Comparison of ENCODE assay signal across 9 mouse cellular contexts in the genomic region with DNA sequence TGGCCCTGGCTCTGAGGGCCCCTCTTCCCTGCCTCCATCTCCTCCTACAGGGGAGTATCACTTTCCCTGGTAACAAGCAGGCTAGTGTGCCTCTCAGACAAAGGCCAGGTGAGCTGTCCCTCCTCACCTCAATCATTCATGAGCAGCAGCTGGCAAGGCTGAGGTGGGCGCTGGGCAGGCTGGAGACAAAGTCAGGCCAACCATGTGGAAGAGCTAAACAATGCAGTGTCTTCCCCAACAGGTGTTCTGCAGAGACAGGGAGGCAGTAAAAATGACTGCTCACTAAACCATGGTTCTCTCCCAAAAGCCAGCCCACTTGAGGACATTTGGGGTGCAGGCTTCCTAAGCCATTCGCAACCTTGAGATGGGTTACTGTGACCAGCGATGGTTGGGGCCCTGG. TPM values are rescaled to one million over a fixed set of nuclear protein-coding genes. Genes with fewer than 3 reads are reported as not detected.
A peak's percentile ranks its signal among the peaks of the same experiment; 100 is the strongest.
DNase-seq lines count a peak whose midpoint lies in the region; ATAC-seq and TF ChIP-seq lines count a peak whose summit lies in the region.
"Had no signal": no experiment of that assay in that cellular context is flagged by ENCODE, and none has a peak within 500 bp of the region (broad histone marks: within the 10 kb centered on the region; RNA-seq: fewer than 3 reads in every experiment).

No protein-coding gene starts in this region.

- peak overlapping the region; percentile 92; the same call in 1 of the 2 replicates for H3K4me3 ChIP-seq in heart, embryonic 12.5 days
- peak overlapping the region; percentile 86 for H3K4me3 ChIP-seq in E14TG2a.4 (replicated peaks; ENCODE audit: low read length)
- H3K4me3 ChIP-seq in forebrain, postnatal 0 days (ENCODE audit: low read depth, low read length): no peak overlapping the region
- H3K4me3 ChIP-seq in liver, embryonic 16.5 days (ENCODE audit: low read depth, low read length): no peak overlapping the region

- H3K36me3 ChIP-seq in heart, embryonic 12.5 days: peaks cover 5% of the 10 kb centered on the region
- H3K36me3 ChIP-seq in E14TG2a.4 (ENCODE audit: insufficient read depth, low read length): peaks cover 20% of the 10 kb centered on the region
- H3K36me3 ChIP-seq in forebrain, postnatal 0 days (ENCODE audit: insufficient read depth): no peaks in the 10 kb centered on the region
- H3K36me3 ChIP-seq in liver, embryonic 16.5 days (ENCODE audit: control insufficient read depth, insufficient read depth): peaks cover 5% of the 10 kb centered on the region

- H3K4me2 ChIP-seq in heart, embryonic 12.5 days: peak overlapping the region; percentile 99
- no peak overlapping the region for H3K4me2 ChIP-seq in forebrain, postnatal 0 days (ENCODE audit: low read depth)
- H3K4me2 ChIP-seq in liver, embryonic 16.5 days (ENCODE audit: low read depth, low read length): no peak overlapping the region

- H3K27ac ChIP-seq in heart, embryonic 12.5 days (ENCODE audit: poor library complexity, severe bottlenecking): peak overlapping the region; percentile 100
- H3K27ac ChIP-seq in forebrain, postnatal 0 days (ENCODE audit: low read depth, low read length): peak overlapping the region; percentile 98
- H3K27ac ChIP-seq in liver, embryonic 16.5 days (ENCODE audit: low read length): peak overlapping the region; percentile 98

- no peaks in the 10 kb centered on the region for H3K27me3 ChIP-seq in heart, embryonic 12.5 days (replicated peaks)
- no peaks in the 10 kb centered on the region for H3K27me3 ChIP-seq in E14TG2a.4 (ENCODE audit: insufficient read depth, low read length)
- H3K27me3 ChIP-seq in forebrain, postnatal 0 days (ENCODE audit: insufficient read depth, low read length): no peaks in the 10 kb centered on the region
- H3K27me3 ChIP-seq in liver, embryonic 16.5 days (ENCODE audit: control insufficient read depth, insufficient read depth, low read depth, low read length): no peaks in the 10 kb centered on the region

- ATAC-seq in heart, embryonic 12.5 days (ENCODE audit: insufficient number of reproducible peaks, low FRiP score): no peak
- ATAC-seq in forebrain, postnatal 0 days: no peak
- no peak for ATAC-seq in liver, embryonic 16.5 days (ENCODE audit: low read depth)
- ATAC-seq in monocyte, adult 5-6 weeks (replicated peaks; ENCODE audit: insufficient number of reproducible peaks, low FRiP score, low TSS enrichment, poor library complexity, severe bottlenecking): no peak

- H3K4me1 ChIP-seq in heart, embryonic 12.5 days (replicated peaks): peaks cover 42% of the 10 kb centered on the region
- H3K4me1 ChIP-seq in E14TG2a.4 (replicated peaks; ENCODE audit: low read depth, low read length): peaks cover 63% of the 10 kb centered on the region
- peaks cover 22% of the 10 kb centered on the region for H3K4me1 ChIP-seq in forebrain, postnatal 0 days (ENCODE audit: insufficient read depth)
- H3K4me1 ChIP-seq in liver, embryonic 16.5 days (ENCODE audit: control insufficient read depth, low read depth, low read length): peaks cover 37% of the 10 kb centered on the region

- DNase-seq in heart, postnatal 36 days: no peak
- no peak for DNase-seq in forebrain, postnatal 0 days
- DNase-seq in c-Kit-positive CD71-positive TER-119-positive erythroid progenitor cells, embryonic 14.5 days (ENCODE audit: low spot score): no peak
- no peak for DNase-seq in spleen, postnatal 36 days (ENCODE audit: low spot score in 2 of 2)

- 82% methylated on average over 3 of the region's 3 CpGs for WGBS in heart, embryonic 12.5 days
- 76% methylated on average over 3 of the region's 3 CpGs for WGBS in forebrain, postnatal 0 days
- WGBS in liver, embryonic 16.5 days (ENCODE audit: insufficient replicate concordance): 49% methylated on average over 3 of the region's 3 CpGs

- H3K9ac ChIP-seq in heart, embryonic 12.5 days: peak overlapping the region; percentile 99
- no peak overlapping the region for H3K9ac ChIP-seq in forebrain, postnatal 0 days
- H3K9ac ChIP-seq in liver, embryonic 16.5 days (ENCODE audit: low read depth, low read length): no peak overlapping the region; the same call in 1 of the 2 replicates

- intact Hi-C loops in heart, postnatal 36 days (cut with DNase I): no loop called here

- TF ChIP-seq CTCF in E14TG2a.4 (conservative IDR thresholded peaks at IDR 0.05; ENCODE audit: low read length): no peak
- TF ChIP-seq CTCF in forebrain, postnatal 0 days (IDR thresholded peaks at IDR 0.05; ENCODE audit: low read depth): no peak

- no peaks in the 10 kb centered on the region for H3K9me3 ChIP-seq in heart, embryonic 12.5 days (replicated peaks)
- H3K9me3 ChIP-seq in E14TG2a.4 (ENCODE audit: low read length): no peaks in the 10 kb centered on the region
- no peaks in the 10 kb centered on the region for H3K9me3 ChIP-seq in forebrain, postnatal 0 days (ENCODE audit: low read length)
- no peaks in the 10 kb centered on the region for H3K9me3 ChIP-seq in liver, embryonic 16.5 days (replicated peaks; ENCODE audit: control insufficient read depth, low read length)

RNA-seq across cellular contexts. Expression of a gene that starts 2.6 kb away (rescaled TPM):
- polyA plus RNA-seq in heart, embryonic 12.5 days (2016; fragmentation: Nextera tagmentation; extraction: Ambion mirVana): 139 and 142 TPM in 2 replicates
- 10 to 100 TPM; 50.9 to 51.2 TPM for total RNA-seq in heart, postnatal 36 days (2021)
- 92.9 and 97.3 TPM in 2 replicates for total RNA-seq in forebrain, postnatal 0 days (2014; rRNA removed)
- polyA plus RNA-seq in forebrain, postnatal 0 days (2015; fragmentation: Nextera tagmentation; extraction: Ambion mirVana): 53.7 and 55.7 TPM in 2 replicates
- polyA plus RNA-seq in liver, embryonic 16.5 days (2015; fragmentation: Nextera tagmentation; extraction: Ambion mirVana): 112 and 124 TPM in 2 replicates
- 55.7 to 124 TPM (median 78.8 TPM) in 3 replicates for total RNA-seq in monocyte, adult 5-6 weeks (2017)

RNA-seq across cellular contexts. Expression of a gene that starts 22.6 kb away (rescaled TPM):
- 1.8 and 2.0 TPM in 2 replicates for polyA plus RNA-seq in heart, embryonic 12.5 days (2016; fragmentation: Nextera tagmentation; extraction: Ambion mirVana)
- total RNA-seq in heart, postnatal 36 days (2021): not detected
- total RNA-seq in forebrain, postnatal 0 days (2014; rRNA removed): 4.9 and 7.8 TPM in 2 replicates
- polyA plus RNA-seq in forebrain, postnatal 0 days (2015; fragmentation: Nextera tagmentation; extraction: Ambion mirVana): 14.9 and 15.4 TPM in 2 replicates
- polyA plus RNA-seq in liver, embryonic 16.5 days (2015; fragmentation: Nextera tagmentation; extraction: Ambion mirVana): 96.8 and 106 TPM in 2 replicates
- not detected in 3 replicates for total RNA-seq in monocyte, adult 5-6 weeks (2017)

RNA-seq across cellular contexts. Expression of a gene that starts 22.8 kb away (rescaled TPM):
- 14.2 and 15.5 TPM in 2 replicates for polyA plus RNA-seq in heart, embryonic 12.5 days (2016; fragmentation: Nextera tagmentation; extraction: Ambion mirVana)
- total RNA-seq in heart, postnatal 36 days (2021): not detected
- 427 and 473 TPM in 2 replicates for total RNA-seq in forebrain, postnatal 0 days (2014; rRNA removed)
- 309 and 328 TPM in 2 replicates for polyA plus RNA-seq in forebrain, postnatal 0 days (2015; fragmentation: Nextera tagmentation; extraction: Ambion mirVana)
- polyA plus RNA-seq in liver, embryonic 16.5 days (2015; fragmentation: Nextera tagmentation; extraction: Ambion mirVana): 4.8 and 5.1 TPM in 2 replicates
- 0.95 TPM in 1 of 3 replicates, not detected in the others for total RNA-seq in monocyte, adult 5-6 weeks (2017)

RNA-seq across cellular contexts. Expression of a gene that starts 30.9 kb away (rescaled TPM):
- polyA plus RNA-seq in heart, embryonic 12.5 days (2016; fragmentation: Nextera tagmentation; extraction: Ambion mirVana): 0.40 and 0.60 TPM in 2 replicates
- total RNA-seq in heart, postnatal 36 days (2021): under 1 TPM in 1 of 2 experiments, not detected in 1; 0.62 TPM
- total RNA-seq in forebrain, postnatal 0 days (2014; rRNA removed): 0.24 and 0.77 TPM in 2 replicates
- polyA plus RNA-seq in forebrain, postnatal 0 days (2015; fragmentation: Nextera tagmentation; extraction: Ambion mirVana): 0.09 and 0.41 TPM in 2 replicates
- 0.43 and 1.4 TPM in 2 replicates for polyA plus RNA-seq in liver, embryonic 16.5 days (2015; fragmentation: Nextera tagmentation; extraction: Ambion mirVana)
- total RNA-seq in monocyte, adult 5-6 weeks (2017): not detected in 3 replicates

RNA-seq across cellular contexts. Expression of a gene that starts 34.4 kb away (rescaled TPM):
- 0.47 TPM in 1 of 2 replicates, not detected in the other for polyA plus RNA-seq in heart, embryonic 12.5 days (2016; fragmentation: Nextera tagmentation; extraction: Ambion mirVana)
- not detected for total RNA-seq in heart, postnatal 36 days (2021)
- not detected in 2 replicates for total RNA-seq in forebrain, postnatal 0 days (2014; rRNA removed)
- 0.15 TPM in 1 of 2 replicates, not detected in the other for polyA plus RNA-seq in forebrain, postnatal 0 days (2015; fragmentation: Nextera tagmentation; extraction: Ambion mirVana)
- polyA plus RNA-seq in liver, embryonic 16.5 days (2015; fragmentation: Nextera tagmentation; extraction: Ambion mirVana): 204 and 208 TPM in 2 replicates
- not detected in 3 replicates for total RNA-seq in monocyte, adult 5-6 weeks (2017)
- polyA plus RNA-seq: large intestine, adult 2 months had no signal

Comparison
In these comparisons a context has a peak if more than half of its experiments do, and no peak if none do; other contexts are left out.
1. H3K4me3 ChIP-seq: peak in heart, embryonic 12.5 days (single experiment) and E14TG2a.4 (single experiment); none in forebrain, postnatal 0 days (single experiment) and liver, embryonic 16.5 days (single experiment).
2. RNA of a gene that starts 22.8 kb away (total RNA-seq): 427 to 473 TPM in forebrain, postnatal 0 days; 0.95 TPM in monocyte, adult 5-6 weeks and not detected in heart, postnatal 36 days; every median in the first group is over 100 times any median in the second.
3. Peak in every context shown above with its lines, with median percentiles within 50 percentile points of each other: H3K27ac ChIP-seq.